Mouse (Mus musculus) left cerebral cortex, adult 2 months (tissue): ENCODE data around the gene Cracr2b. TPM values are rescaled to one million over a fixed set of nuclear protein-coding genes. Genes with fewer than 3 reads are reported as not detected.

Source experiments
- DNase-seq, 2 experiments: peaks; one replicate each; pipeline ENCODE4 v3.0.0; 2021 to 2022; ENCODE audit warnings: low spot score in 2 of 2, mixed read lengths in 1 of 2; ENCODE audit errors: extremely low spot score in 1 of 2
- H3K27ac ChIP-seq: fragments of 200-600 bp; 2 replicates; pipeline ENCODE4 v1.8.1; 2022
- H3K4me3 ChIP-seq: fragments of 200-600 bp; 2 replicates; pipeline ENCODE4 v1.8.1; 2022
- CTCF ChIP-seq: fragments of 200-600 bp; IDR thresholded peaks from 2 replicates; pipeline ENCODE4 v1.8.1; 2022; ENCODE audit warnings: antibody characterized with exemption, mild to moderate bottlenecking, moderate library complexity
- intact Hi-C: fragments of 180-260 bp; cut with DNase I; formaldehyde crosslinking; loops from one replicate; pipeline ENCODE4 v1.15.1; 2025
- total RNA-seq, 2 experiments: library from RNA; stranded (reverse); gene quantifications; 2 replicates each; pipeline ENCODE4 v1.2.3; 2021

Cracr2b gene
- total RNA-seq, 2 experiments from 2014 or later: 3.7 to 5.1 TPM

DNA sequence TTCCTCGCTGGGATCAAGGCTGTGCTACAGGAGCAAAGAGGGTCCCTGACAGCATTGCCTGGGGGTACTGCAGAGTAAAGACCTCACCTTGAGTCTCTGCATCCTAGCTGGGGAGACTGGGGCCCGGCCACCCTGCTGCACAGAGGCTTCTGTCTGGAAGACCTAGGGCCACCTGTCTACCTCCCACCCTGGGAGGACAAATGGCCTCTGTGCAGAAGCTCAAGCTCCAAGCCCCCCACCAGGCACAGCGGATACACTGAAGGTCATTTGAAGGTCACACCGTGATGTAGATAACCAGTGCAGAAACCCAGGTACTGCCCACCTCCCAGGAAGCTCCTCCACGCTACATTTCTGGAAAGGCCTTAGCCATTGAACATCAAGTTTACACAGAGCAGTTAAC is 32.2 kb upstream of the Cracr2b start:
- Histone ChIP-seq H3K27ac (peak overlapping the region; percentile 97), H3K4me3 (peak overlapping the region; percentile 94)
- TF ChIP-seq CTCF: no peak
- intact Hi-C loops: loop anchor here (2.0 kb wide), 1 partner anchor 14 kb away; the partner anchor contains the start of gene Gatd1
- no peak for DNase-seq

DNA sequence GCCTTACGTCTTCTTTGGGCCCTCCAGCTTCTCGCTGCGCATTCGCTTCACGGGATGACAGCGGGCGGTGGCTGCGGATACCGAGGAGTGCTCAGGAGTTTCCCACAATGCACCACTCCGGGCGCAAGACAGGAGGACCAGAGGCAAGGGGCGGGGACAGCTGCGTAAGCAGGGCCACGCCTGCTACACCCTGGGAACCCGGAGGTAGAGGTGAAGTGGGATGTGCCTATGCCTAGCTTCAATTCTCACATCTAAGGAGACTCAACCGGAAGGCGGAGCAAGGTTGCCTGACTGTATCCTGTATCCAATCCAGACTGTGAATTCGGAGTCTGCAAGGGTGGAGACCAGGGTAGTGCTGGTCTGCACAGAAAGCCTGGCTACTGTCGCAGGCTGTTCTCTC is 31.6 kb upstream of the Cracr2b start, which contains the start of gene Cend1:
TSS of gene Cend1 (minus strand) at position 182 of the 400 bp plus-strand sequence.
- intact Hi-C loops: loop anchor here (2.0 kb wide), 1 partner anchor 15 kb away; the partner anchor contains the start of gene Gatd1
- H3K4me3 ChIP-seq: peak within 1 kb of the TSS; percentile 94
- peak within 1 kb of the TSS; percentile 97 for H3K27ac ChIP-seq
- TF ChIP-seq CTCF: no peak
- DNase-seq: peak; percentile 88 to 89

DNA sequence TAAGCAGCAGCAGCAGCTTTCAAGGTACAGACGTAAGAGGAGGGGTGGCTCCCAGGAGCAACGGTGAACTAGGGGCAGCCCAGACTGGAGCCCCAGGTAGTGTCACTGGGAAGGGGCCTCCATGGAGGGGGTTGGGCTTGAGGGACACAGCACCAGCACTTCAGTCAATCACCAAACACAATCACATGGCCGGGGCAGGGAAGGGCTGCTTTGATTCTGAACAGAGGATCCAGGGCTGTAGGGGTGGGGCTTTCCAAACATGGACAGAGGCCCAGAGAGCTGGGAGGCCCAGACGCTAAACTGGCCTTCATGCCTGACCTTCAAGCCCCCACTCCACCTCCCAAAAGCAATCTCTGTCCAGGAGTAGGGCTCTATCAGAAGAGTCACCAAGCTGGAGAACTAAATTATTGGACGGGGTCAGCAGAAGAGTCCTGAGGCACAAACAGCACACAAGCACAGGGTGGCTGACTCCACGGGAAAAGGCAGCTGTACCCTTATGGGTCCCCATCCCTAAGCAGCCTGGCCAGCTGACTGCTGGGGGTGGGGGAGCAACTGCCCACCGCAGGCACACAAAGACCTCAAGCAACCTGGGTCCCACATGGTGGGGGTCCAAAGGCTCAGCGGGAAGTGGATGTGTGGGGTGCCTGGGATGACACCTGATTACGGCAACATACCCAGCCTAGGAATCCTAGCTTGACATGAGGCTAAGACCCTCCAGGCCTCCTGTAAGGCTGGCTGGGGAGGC is 30.9 kb upstream of the Cracr2b start:
- no peak for DNase-seq
- Histone ChIP-seq H3K4me3 (peak overlapping the region; percentile 94), H3K27ac (peak overlapping the region; percentile 12; the same call in 1 of the 2 replicates)
- intact Hi-C loops: loop anchor here (2.0 kb wide), 1 partner anchor 15 kb away; the partner anchor contains the start of gene Gatd1
- TF ChIP-seq CTCF: no peak

DNA sequence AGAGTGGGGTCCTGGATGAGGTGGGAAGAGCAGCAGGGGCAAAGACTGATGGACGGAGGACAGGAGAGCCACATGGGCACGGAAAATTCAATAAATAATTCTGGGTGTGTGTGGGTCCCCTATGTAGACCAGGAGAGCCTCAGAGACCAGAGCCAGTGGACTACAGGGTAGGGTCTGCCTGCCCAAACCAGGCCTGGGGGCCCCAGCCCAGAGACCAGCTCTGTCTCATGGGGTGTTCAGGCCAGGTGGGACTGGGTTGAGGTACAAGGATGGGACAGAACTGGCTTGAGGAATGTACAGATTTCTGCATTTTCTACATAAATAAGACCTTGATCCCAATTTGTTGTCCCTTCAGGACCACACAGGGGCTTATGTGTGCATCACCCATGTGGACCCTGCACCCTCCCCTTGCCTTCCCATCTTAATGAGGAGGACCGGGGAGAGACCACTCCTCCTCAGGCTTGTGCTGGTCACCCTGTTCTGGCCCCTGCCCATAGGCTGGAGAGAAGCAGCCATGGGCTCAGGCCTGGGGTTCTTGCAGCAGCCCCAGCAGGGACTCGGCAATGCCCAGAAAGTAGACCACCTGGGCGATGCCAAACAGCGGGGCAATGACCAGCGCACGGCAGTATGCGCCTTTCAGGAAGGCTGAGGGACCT is 30.2 kb upstream of the Cracr2b start:
- no peak for TF ChIP-seq CTCF
- H3K4me3 ChIP-seq: no peak overlapping the region
- no peak overlapping the region for H3K27ac ChIP-seq
- intact Hi-C loops: no loop called here
- DNase-seq: no peak

DNA sequence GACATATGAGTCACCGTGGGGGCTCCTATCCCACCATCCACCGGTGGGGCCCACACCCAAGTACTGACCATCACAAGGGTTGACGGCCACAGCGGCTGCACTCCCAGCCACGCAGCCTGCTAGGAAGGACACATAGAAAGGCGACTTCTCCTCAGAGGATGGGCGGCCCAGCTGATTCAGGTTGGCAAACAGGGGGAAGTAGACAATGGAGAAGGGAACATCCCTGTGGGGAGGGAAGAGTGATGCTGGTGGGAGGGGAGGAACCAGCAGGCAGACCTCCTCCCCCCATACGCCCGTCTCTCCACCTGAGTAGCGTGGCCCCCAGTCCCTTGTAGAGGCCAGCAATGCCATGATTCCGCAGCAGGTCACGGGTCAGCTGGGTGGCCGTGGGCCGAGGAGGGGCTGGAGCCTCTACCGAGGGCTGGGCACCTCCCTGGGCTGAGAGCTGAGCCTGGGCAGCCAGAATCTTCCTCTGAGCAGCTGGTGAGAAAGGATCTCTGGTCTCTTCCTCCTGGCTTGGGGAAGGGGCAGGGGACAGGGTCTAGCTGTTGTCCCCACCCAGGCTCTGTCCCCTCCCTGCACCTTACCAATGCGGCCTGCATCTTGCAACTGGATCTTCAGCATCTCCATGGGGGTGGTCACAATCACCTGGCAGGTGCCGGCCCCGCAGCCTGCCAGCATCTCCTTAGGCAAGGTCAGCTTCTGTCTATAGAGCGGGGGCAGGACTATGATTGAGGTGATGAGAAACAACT is 29.3 kb upstream of the Cracr2b start:
- no peak for DNase-seq
- intact Hi-C loops: no loop called here
- Histone ChIP-seq H3K27ac (no peak overlapping the region), H3K4me3 (no peak overlapping the region)
- TF ChIP-seq CTCF: no peak

DNA sequence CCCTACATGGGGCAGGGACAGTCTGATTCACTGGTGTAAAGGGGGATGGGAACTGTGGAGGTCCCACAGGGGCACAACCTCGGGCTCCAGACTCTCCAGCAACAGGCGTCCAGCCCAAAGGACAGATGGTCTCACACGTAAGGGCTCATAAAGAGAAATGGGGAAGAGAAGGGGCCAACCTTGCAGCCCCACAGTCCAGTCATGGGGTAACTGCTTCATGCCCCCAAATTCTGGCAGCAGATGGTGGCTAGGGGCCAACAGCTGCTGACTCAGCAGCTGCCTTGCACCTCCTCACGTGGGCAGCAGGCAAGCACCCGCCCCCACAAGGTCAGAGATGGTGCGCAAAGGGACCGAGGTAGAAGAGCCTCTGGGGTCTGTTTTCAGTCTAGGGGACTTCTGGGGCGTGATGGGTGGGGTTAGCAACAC is 28.7 kb upstream of the Cracr2b start:
- TF ChIP-seq CTCF: no peak
- Histone ChIP-seq H3K27ac (peak overlapping the region; percentile 59; the same call in 1 of the 2 replicates), H3K4me3 (no peak overlapping the region; the same call in 1 of the 2 replicates)
- intact Hi-C loops: no loop called here
- DNase-seq: no peak

DNA sequence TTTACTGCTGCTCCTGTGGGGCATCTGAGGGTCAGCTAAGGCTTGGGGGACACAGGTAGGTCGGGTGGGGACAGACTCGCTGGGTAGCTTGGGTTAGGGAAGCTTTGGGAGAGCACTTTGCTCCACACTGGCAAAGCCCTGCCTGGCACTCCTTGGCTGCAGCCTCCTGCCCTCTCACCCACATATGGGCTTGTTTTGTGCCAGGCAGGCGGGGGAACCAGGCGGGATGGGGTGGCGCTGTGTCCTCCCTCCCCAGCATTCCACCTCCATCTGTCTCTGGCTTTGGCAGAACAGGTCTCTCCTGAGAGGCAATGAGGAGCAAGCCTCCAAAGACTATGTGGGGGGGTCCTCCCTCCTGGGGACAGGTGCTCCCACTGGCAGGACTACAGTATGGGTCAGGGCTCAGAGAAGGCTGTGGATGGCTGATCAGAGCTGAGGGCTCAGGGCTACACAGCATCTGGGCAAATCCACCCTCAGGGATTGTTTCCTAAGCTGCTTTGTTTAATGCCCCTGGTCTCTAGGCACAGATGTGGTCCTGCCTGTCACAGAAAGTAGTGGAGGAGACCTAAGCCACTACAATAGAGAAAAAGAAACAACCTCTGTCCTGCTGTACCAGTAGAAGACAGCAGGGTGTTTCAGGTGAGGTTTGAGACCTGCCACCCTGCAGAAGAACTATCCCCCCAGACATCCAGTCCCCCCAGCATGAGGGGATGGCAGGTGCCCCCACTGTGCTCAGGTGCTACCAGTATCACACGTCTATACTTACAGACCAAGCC is 28.0 kb upstream of the Cracr2b start:
- no peak for DNase-seq
- no peak; the same call in 1 of the 2 replicates for TF ChIP-seq CTCF
- intact Hi-C loops: no loop called here
- Histone ChIP-seq H3K27ac (peak overlapping the region; percentile 87), H3K4me3 (peak overlapping the region; percentile 62)

DNA sequence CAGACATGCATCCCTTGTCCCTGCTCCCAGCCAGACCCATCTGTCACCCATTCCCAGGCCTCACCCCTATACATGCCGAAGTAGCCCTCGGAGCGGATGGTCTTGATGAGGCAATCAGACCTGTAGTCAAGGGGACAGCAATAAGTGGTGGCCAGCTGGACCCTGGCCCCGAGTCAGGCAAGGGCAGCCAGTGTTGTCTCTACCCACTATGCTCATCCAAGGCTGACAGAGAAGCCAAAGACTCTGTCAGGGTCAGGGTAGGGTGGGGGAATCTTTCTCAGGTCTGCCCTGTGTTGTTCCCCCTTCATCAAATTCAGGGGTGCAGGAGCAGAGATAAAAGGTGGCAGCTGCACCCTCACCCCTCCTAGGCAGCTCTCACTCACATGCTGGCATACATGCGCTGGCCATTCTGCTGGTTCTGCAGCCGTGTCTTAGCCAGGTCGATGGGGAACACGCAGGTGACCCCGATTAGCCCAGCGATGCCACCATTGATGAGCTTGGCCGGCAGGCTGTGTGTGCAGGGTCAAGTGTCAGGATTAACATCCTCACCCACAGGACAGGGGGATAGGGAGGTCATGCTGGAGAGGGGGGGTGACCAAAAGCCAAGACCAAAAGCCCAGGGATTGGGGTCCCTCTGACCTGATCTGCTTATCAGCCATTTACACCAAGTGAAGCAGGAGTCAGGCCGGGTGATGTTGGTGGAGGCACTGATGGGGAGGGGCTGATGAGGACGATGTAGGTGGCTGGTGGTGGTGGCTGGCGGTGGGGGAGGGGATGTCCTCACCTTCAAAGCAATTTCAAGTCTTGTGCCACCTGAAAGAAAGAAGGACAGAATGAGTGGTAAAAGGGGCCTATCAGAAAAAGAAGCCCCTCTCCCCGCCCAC is 27.1 kb upstream of the Cracr2b start:
- no peak for TF ChIP-seq CTCF
- peak overlapping the region; percentile 87 for H3K27ac ChIP-seq
- DNase-seq: no peak
- H3K4me3 ChIP-seq: peak overlapping the region; percentile 62
- intact Hi-C loops: no loop called here

DNA sequence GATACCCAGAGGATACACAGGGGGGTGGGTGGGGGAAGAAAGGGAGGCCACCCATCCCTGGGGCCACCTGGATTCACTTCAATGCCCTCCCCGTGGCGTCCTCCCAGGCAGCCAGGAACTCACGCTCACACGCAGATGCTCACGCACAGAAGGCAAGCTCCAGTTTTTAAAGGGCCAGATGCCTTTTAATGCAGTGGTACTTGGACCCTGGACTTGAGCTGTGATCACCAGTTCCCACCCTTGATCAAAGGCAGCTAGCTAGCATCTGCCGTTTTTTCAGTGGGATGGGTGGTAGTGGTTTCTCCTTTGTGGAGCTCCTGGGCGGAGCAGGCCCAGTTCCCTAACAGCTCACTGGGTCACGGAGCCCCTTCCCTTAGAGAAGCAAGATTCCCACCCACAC is 26.4 kb upstream of the Cracr2b start:
- DNase-seq: peak; percentile 59 to 63
- Histone ChIP-seq H3K4me3 (peak overlapping the region; percentile 62), H3K27ac (peak overlapping the region; percentile 87)
- intact Hi-C loops: no loop called here
- TF ChIP-seq CTCF: no peak

DNA sequence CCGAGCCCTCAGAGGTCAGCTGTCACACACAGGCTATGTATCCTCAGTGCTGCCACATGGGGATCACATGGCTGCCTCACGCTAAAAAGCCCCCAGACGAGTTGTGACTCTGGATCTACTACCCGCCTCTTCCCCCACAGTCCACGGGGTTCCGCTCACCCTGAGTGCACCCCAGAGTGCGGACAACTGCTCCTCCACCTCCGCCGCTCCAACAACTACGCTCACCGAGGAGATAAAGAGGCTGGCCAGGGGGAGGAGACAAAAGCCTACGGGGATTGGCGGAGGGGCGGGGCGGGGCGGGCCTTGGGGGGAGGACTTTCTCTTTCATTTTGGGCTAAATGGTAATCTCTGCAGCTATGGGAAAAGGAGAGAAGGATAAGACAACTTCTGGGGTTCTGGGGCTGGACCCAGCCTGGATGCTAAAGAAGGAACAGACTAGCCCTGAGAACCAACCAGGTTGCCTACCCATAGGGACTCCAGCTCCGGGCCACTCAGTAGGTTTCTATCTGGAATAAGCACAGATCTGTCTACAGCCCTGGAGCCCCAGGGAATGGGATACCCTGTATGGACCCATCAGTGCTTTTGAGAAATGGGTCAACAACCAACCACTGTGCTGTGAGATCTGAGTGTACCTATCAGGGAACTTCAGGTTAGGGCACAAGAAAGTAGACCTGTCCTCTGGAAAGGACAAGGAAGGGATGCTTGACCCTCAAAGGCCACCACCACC is 25.6 kb upstream of the Cracr2b start:
- peak in 1 of 2 experiments; percentile 64 for DNase-seq
- intact Hi-C loops: no loop called here
- TF ChIP-seq CTCF: no peak
- Histone ChIP-seq H3K27ac (peak overlapping the region; percentile 87), H3K4me3 (peak overlapping the region; percentile 62)
